Mouse (Mus musculus) intestine, embryonic 14.5 days (tissue): ENCODE results near the gene Adh1. TPM values are rescaled to one million over a fixed set of nuclear protein-coding genes. Genes with fewer than 3 reads are reported as not detected.
A peak's percentile ranks its signal among the peaks of the same experiment; 100 is the strongest.

Experiments used
- ATAC-seq: fragments of 200-750 bp; cut with Nextera tagmentation; replicated peaks from 2 replicates; pipeline ENCODE4 v1.8.0; 2017; ENCODE audit warnings: low read depth, moderate number of reproducible peaks, moderate TSS enrichment, moderate library complexity; ENCODE audit not compliant: low FRiP score, low TSS enrichment
- DNase-seq: peaks from one replicate; pipeline ENCODE4 v3.0.0-alpha.2; 2018; ENCODE audit warnings: low spot score
- H3K27ac ChIP-seq: fragments of 300-500 bp; sonication (generic); 2 replicates; pipeline ENCODE4 v1.5.1; 2014; ENCODE audit warnings: low read depth, mild to moderate bottlenecking, control low read depth
- H3K27me3 ChIP-seq: fragments of 300-500 bp; sonication (generic); replicated peaks from 2 replicates; pipeline ENCODE4 v1.6.1; 2014; ENCODE audit warnings: low read length, control low read depth; ENCODE audit not compliant: control insufficient read depth, insufficient read depth
- H3K36me3 ChIP-seq: fragments of 300-500 bp; sonication (generic); 2 replicates; pipeline ENCODE4 v1.6.1; 2014; ENCODE audit warnings: low read length, control low read depth; ENCODE audit not compliant: control insufficient read depth, insufficient read depth
- H3K4me1 ChIP-seq: fragments of 300-500 bp; sonication (generic); replicated peaks from 2 replicates; pipeline ENCODE4 v1.6.1; 2014; ENCODE audit warnings: low read length, control low read depth, mixed read lengths; ENCODE audit not compliant: control insufficient read depth, insufficient read depth
- H3K4me2 ChIP-seq: fragments of 300-500 bp; sonication (generic); 2 replicates; pipeline ENCODE4 v1.6.1; 2014; ENCODE audit warnings: low read length
- H3K4me3 ChIP-seq: fragments of 300-500 bp; sonication (generic); 2 replicates; pipeline ENCODE4 v1.5.1; 2014; ENCODE audit warnings: low read depth, low read length, control low read depth, mixed read lengths
- H3K9ac ChIP-seq: fragments of 300-500 bp; sonication (generic); 2 replicates; pipeline ENCODE4 v1.6.1; 2014; ENCODE audit warnings: mild to moderate bottlenecking, low read length
- H3K9me3 ChIP-seq: fragments of 300-500 bp; sonication (generic); 2 replicates; pipeline ENCODE4 v1.6.1; 2016; ENCODE audit warnings: low read length, control low read depth; ENCODE audit not compliant: control insufficient read depth
- WGBS: fragments of 180-500 bp; shearing (Covaris S2); extraction: QIAGEN DNeasy Blood & Tissue Kit; methylation state at CpG from one replicate; pipeline ENCODE4 v1.1.7; 2014; 5-methylcytosine and 5-hydroxymethylcytosine counted together
- polyA plus RNA-seq: library from polyadenylated mRNA; unstranded; fragments of >200 nt; fragmentation: Nextera tagmentation; extraction: Ambion mirVana; gene quantifications from 2 replicates; pipeline ENCODE4 v1.2.1, GENCODE M21; 2014

Gene Adh1
- polyA plus RNA-seq, 1 experiment from 2014 or later = 22.9 TPM

GRCm38 (mm10) chr3:138287686-138288085 lies 26.9 kb downstream of the Adh1 start:
- no peak overlapping the region for H3K4me2 ChIP-seq
- no peak overlapping the region for H3K9ac ChIP-seq
- DNase-seq (no peak), ATAC-seq (no peak)
- no peaks in the 10 kb centered on the region for H3K27me3 ChIP-seq
- H3K9me3 ChIP-seq = no peaks in the 10 kb centered on the region
- H3K4me3 ChIP-seq = no peak overlapping the region
- no peak overlapping the region for H3K27ac ChIP-seq
- H3K36me3 ChIP-seq = no peaks in the 10 kb centered on the region
- WGBS = 90% methylated on average over 4 of the region's 4 CpGs
- no peaks in the 10 kb centered on the region for H3K4me1 ChIP-seq

GRCm38 (mm10) chr3:138290672-138291071 lies 29.9 kb downstream of the Adh1 start:
- Histone ChIP-seq H3K4me2 (no peak overlapping the region), H3K4me1 (no peaks in the 10 kb centered on the region), H3K9ac (no peak overlapping the region), H3K27ac (no peak overlapping the region), H3K4me3 (no peak overlapping the region), H3K36me3 (no peaks in the 10 kb centered on the region), H3K9me3 (no peaks in the 10 kb centered on the region), H3K27me3 (no peaks in the 10 kb centered on the region)
- no peak for ATAC-seq
- DNase-seq = peak; percentile 13
- 84% methylated on average over 2 of the region's 2 CpGs for WGBS

- Histone ChIP-seq H3K27ac (no peak overlapping the region), H3K36me3 (no peaks in the 10 kb centered on the region), H3K4me1 (no peaks in the 10 kb centered on the region), H3K9ac (no peak overlapping the region), H3K27me3 (no peaks in the 10 kb centered on the region), H3K9me3 (no peaks in the 10 kb centered on the region), H3K4me2 (no peak overlapping the region), H3K4me3 (no peak overlapping the region)
- 92% methylated on average over 4 of the region's 4 CpGs for WGBS
- DNase-seq (peak; percentile 16), ATAC-seq (no peak)
Measured at GRCm38 (mm10) chr3:138291529-138292117, 30.8 kb downstream of the Adh1 start.

- no peaks in the 10 kb centered on the region for H3K27me3 ChIP-seq
- 0 out of 2 replicates have a peak, but pooled peaks cover 4% of the 10 kb centered on the region for H3K9me3 ChIP-seq
- no peak overlapping the region for H3K27ac ChIP-seq
- H3K36me3 ChIP-seq = no peaks in the 10 kb centered on the region
- ATAC-seq (no peak), DNase-seq (peak; percentile 41)
- H3K4me2 ChIP-seq = no peak overlapping the region
- no peak overlapping the region for H3K4me3 ChIP-seq
- H3K4me1 ChIP-seq = no peaks in the 10 kb centered on the region
- WGBS = 83% methylated on average over 7 of the region's 7 CpGs
- no peak overlapping the region for H3K9ac ChIP-seq
Measured at GRCm38 (mm10) chr3:138293298-138293895, 32.6 kb downstream of the Adh1 start.

- Histone ChIP-seq H3K4me2 (no peak overlapping the region), H3K27me3 (no peaks in the 10 kb centered on the region), H3K4me3 (no peak overlapping the region), H3K9ac (no peak overlapping the region), H3K4me1 (no peaks in the 10 kb centered on the region), H3K27ac (no peak overlapping the region), H3K9me3 (0 out of 2 replicates have a peak, but pooled peaks cover 5% of the 10 kb centered on the region), H3K36me3 (no peaks in the 10 kb centered on the region)
- WGBS = 86% methylated on average over 9 of the region's 9 CpGs
- DNase-seq (peak; percentile 24), ATAC-seq (no peak)
Measured at GRCm38 (mm10) chr3:138300130-138300529, 39.3 kb downstream of the Adh1 start.

GRCm38 (mm10) chr3:138302676-138303075 lies 41.9 kb downstream of the Adh1 start:
- no peak overlapping the region for H3K4me2 ChIP-seq
- H3K27me3 ChIP-seq = no peaks in the 10 kb centered on the region

GRCm38 (mm10) chr3:138303771-138304488 lies 43.1 kb downstream of the Adh1 start:
- Histone ChIP-seq H3K27me3 (no peaks in the 10 kb centered on the region), H3K9me3 (no peaks in the 10 kb centered on the region), H3K4me3 (no peak overlapping the region), H3K36me3 (no peaks in the 10 kb centered on the region), H3K4me1 (0 out of 2 replicates have a peak, but pooled peaks cover 6% of the 10 kb centered on the region), H3K4me2 (no peak overlapping the region), H3K27ac (peak overlapping the region; percentile 5; the same call in 1 of the 2 replicates), H3K9ac (no peak overlapping the region)
- ATAC-seq (peak; percentile 37; the same call in 1 of the 2 replicates), DNase-seq (no peak)
- WGBS = 42% methylated on average over 6 of the region's 6 CpGs

More at GRCm38 (mm10) chr3:138302676-138303075, 41.9 kb downstream of the Adh1 start:
- 75% methylated on average over 4 of the region's 4 CpGs for WGBS
- H3K4me3 ChIP-seq = no peak overlapping the region
- ATAC-seq (no peak), DNase-seq (peak; percentile 10)
- H3K9me3 ChIP-seq = 0 out of 2 replicates have a peak, but pooled peaks cover 5% of the 10 kb centered on the region
- H3K27ac ChIP-seq = no peak overlapping the region
- no peak overlapping the region for H3K9ac ChIP-seq
- 0 out of 2 replicates have a peak, but pooled peaks cover 6% of the 10 kb centered on the region for H3K4me1 ChIP-seq
- H3K36me3 ChIP-seq = no peaks in the 10 kb centered on the region

GRCm38 (mm10) chr3:138304489-138304871 lies 43.7 kb downstream of the Adh1 start:
- no peak for ATAC-seq
- no peak overlapping the region for H3K9ac ChIP-seq
- H3K36me3 ChIP-seq = no peaks in the 10 kb centered on the region
- H3K27me3 ChIP-seq = no peaks in the 10 kb centered on the region
- H3K9me3 ChIP-seq = no peaks in the 10 kb centered on the region
- DNase-seq = no peak
- WGBS = 30% methylated on average over 4 of the region's 4 CpGs
- H3K4me3 ChIP-seq = no peak overlapping the region
- 0 out of 2 replicates have a peak, but pooled peaks cover 6% of the 10 kb centered on the region for H3K4me1 ChIP-seq
- no peak overlapping the region; the same call in 1 of the 2 replicates for H3K27ac ChIP-seq
- H3K4me2 ChIP-seq = no peak overlapping the region
